In the genomic region with DNA sequence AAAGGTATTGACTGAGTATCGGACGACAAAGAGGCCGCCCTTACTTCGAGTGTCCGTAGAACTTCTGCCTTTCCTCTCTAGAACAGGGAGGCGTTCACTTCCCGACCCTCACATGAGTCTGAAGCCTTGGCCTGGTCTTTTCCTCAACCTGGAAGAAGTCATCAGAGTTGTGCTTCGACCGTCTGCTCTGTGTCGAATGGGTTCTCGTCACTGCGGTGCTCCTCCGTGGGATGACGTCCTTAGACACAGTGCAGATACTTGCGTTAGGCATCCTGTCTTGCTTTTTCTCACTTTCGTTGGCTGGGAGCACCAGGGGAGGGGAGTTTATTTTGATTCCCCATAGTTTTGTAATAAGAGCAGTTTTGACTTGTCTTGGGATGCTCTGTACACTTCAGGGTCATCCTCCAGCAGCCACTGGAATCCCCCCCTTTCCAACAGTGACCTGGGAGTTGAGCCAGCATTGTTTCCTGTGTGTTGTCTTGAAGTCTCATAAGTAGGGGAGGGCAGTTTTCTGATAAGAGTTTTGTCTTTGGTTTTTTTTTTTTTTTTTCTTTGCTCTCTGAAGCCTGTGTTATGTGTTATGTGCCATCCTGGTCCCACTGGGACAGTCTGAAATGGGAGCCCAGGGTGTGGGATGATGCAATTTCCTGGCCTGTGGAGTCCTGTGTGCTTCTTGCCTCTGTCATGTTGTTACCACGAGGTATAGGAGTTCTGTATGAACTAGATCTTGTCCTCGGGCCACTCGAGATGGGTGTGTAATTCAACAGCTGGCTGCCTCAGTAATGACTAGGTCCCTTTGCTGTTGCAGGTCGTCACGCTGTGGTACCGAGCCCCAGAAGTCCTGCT, we compare ENCODE assay signal across 17 mouse cellular contexts.
DNase-seq lines count a peak whose midpoint lies in the region; ATAC-seq and TF ChIP-seq lines count a peak whose summit lies in the region.
"Had no signal": no experiment of that assay in that cellular context is flagged by ENCODE, and none has a peak within 500 bp of the region (broad histone marks: within the 10 kb centered on the region; RNA-seq: fewer than 3 reads in every experiment).

No protein-coding gene starts in this region.

- TF ChIP-seq CTCF in lung, postnatal 0 days (IDR thresholded peaks at IDR 0.05), result no peak
- no peak for TF ChIP-seq CTCF in lung, adult 2 months (IDR thresholded peaks at IDR 0.05; ENCODE audit: insufficient read depth, low read length)
- no peak for TF ChIP-seq CTCF in E14TG2a.4 (conservative IDR thresholded peaks at IDR 0.05; ENCODE audit: low read length)
- no peak for TF ChIP-seq CTCF in forebrain, postnatal 0 days (IDR thresholded peaks at IDR 0.05; ENCODE audit: low read depth)

- H3K27ac ChIP-seq in heart, embryonic 15.5 days, result no peak overlapping the region
- no peak overlapping the region for H3K27ac ChIP-seq in lung, postnatal 0 days (ENCODE audit: low read length)
- no peak overlapping the region for H3K27ac ChIP-seq in forebrain, postnatal 0 days (ENCODE audit: low read depth, low read length)
- H3K27ac ChIP-seq: kidney, embryonic 15.5 days; midbrain, embryonic 13.5 days had no signal

- DNase-seq in heart, postnatal 4 days, result no peak
- no peak for DNase-seq in lung, postnatal 0 days (ENCODE audit: low spot score)
- no peak for DNase-seq in lung, adult 2 months
- DNase-seq in forebrain, postnatal 0 days, result no peak
- DNase-seq: adrenal gland, adult 2 months; cerebellum, adult 18-20 months; liver; lung, postnatal 36 days; right cerebral cortex, adult 18-20 months; thymus, adult 2 months had no signal

- no peaks in the 10 kb centered on the region for H3K36me3 ChIP-seq in heart, embryonic 15.5 days
- no peaks in the 10 kb centered on the region for H3K36me3 ChIP-seq in lung, postnatal 0 days (ENCODE audit: insufficient read depth, low read length)
- peaks cover 44% of the 10 kb centered on the region for H3K36me3 ChIP-seq in E14TG2a.4 (ENCODE audit: insufficient read depth, low read length)
- no peaks in the 10 kb centered on the region for H3K36me3 ChIP-seq in forebrain, postnatal 0 days (ENCODE audit: insufficient read depth)
- H3K36me3 ChIP-seq: kidney, embryonic 15.5 days; midbrain, embryonic 13.5 days had no signal

- H3K9ac ChIP-seq in heart, embryonic 15.5 days, result no peak overlapping the region
- H3K9ac ChIP-seq in lung, postnatal 0 days (replicated peaks; ENCODE audit: low read depth), result no peak overlapping the region
- no peak overlapping the region for H3K9ac ChIP-seq in forebrain, postnatal 0 days
- H3K9ac ChIP-seq: kidney, embryonic 15.5 days; midbrain, embryonic 13.5 days had no signal

- ATAC-seq in heart, embryonic 15.5 days (replicated peaks; ENCODE audit: insufficient number of reproducible peaks, insufficient read depth, low FRiP score, low read depth), result 0 out of 2 replicates have a peak, but pooled peaks have one; percentile 2
- peak; percentile 73 for ATAC-seq in lung, postnatal 0 days
- peak; percentile 45 for ATAC-seq in megakaryocyte-erythroid progenitor cell, adult 5-6 weeks (replicated peaks; ENCODE audit: low FRiP score, low TSS enrichment, poor library complexity, severe bottlenecking)
- no peak for ATAC-seq in forebrain, postnatal 0 days
- ATAC-seq: forebrain, embryonic 16.5 days; midbrain, embryonic 13.5 days had no signal

- peaks cover 7% of the 10 kb centered on the region for H3K4me1 ChIP-seq in heart, embryonic 15.5 days (replicated peaks)
- no peaks in the 10 kb centered on the region for H3K4me1 ChIP-seq in lung, postnatal 0 days (ENCODE audit: insufficient read depth, low read depth, low read length)
- H3K4me1 ChIP-seq in lung, adult 2 months (ENCODE audit: control insufficient read depth, insufficient read depth, low read length), result 0 out of 2 replicates have a peak, but pooled peaks cover 2% of the 10 kb centered on the region
- H3K4me1 ChIP-seq in E14TG2a.4 (replicated peaks; ENCODE audit: low read depth, low read length), result peaks cover 54% of the 10 kb centered on the region
- H3K4me1 ChIP-seq in forebrain, postnatal 0 days (ENCODE audit: insufficient read depth), result no peaks in the 10 kb centered on the region
- H3K4me1 ChIP-seq: midbrain, embryonic 13.5 days had no signal

- TF ChIP-seq POLR2A in lung, adult 2 months (IDR thresholded peaks at IDR 0.05; ENCODE audit: borderline replicate concordance, extremely low read depth, low read depth, low read length), result no peak

- no peaks in the 10 kb centered on the region for H3K9me3 ChIP-seq in heart, embryonic 15.5 days (replicated peaks)
- H3K9me3 ChIP-seq in lung, postnatal 0 days (ENCODE audit: low read length), result no peaks in the 10 kb centered on the region
- H3K9me3 ChIP-seq in E14TG2a.4 (ENCODE audit: low read length), result no peaks in the 10 kb centered on the region
- H3K9me3 ChIP-seq in forebrain, postnatal 0 days (ENCODE audit: low read length), result no peaks in the 10 kb centered on the region
- H3K9me3 ChIP-seq: kidney, embryonic 15.5 days; midbrain, embryonic 13.5 days had no signal

- no peak overlapping the region for H3K4me2 ChIP-seq in heart, embryonic 15.5 days
- no peak overlapping the region for H3K4me2 ChIP-seq in lung, postnatal 0 days (replicated peaks; ENCODE audit: low read depth, low read length)
- no peak overlapping the region for H3K4me2 ChIP-seq in forebrain, postnatal 0 days (ENCODE audit: low read depth)
- H3K4me2 ChIP-seq: kidney, embryonic 15.5 days; midbrain, embryonic 13.5 days had no signal

- WGBS in heart, embryonic 15.5 days, result 75% methylated on average over 22 of the region's 22 CpGs
- 76% methylated on average over 22 of the region's 22 CpGs for WGBS in lung, postnatal 0 days
- WGBS in lung, adult 2 months, result 77% methylated on average over 22 of the region's 22 CpGs
- 90% methylated on average over 22 of the region's 22 CpGs for WGBS in forebrain, postnatal 0 days

- H3K27me3 ChIP-seq in heart, embryonic 15.5 days, result no peaks in the 10 kb centered on the region
- H3K27me3 ChIP-seq in lung, postnatal 0 days (replicated peaks; ENCODE audit: insufficient read depth, low read length), result no peaks in the 10 kb centered on the region
- no peaks in the 10 kb centered on the region for H3K27me3 ChIP-seq in E14TG2a.4 (ENCODE audit: insufficient read depth, low read length)
- no peaks in the 10 kb centered on the region for H3K27me3 ChIP-seq in forebrain, postnatal 0 days (ENCODE audit: insufficient read depth, low read length)
- H3K27me3 ChIP-seq: kidney, embryonic 15.5 days; midbrain, embryonic 13.5 days had no signal

- H3K4me3 ChIP-seq in heart, embryonic 15.5 days, result no peak overlapping the region
- no peak overlapping the region for H3K4me3 ChIP-seq in lung, postnatal 0 days (ENCODE audit: low read depth, low read length)
- no peak overlapping the region for H3K4me3 ChIP-seq in lung, adult 2 months (replicated peaks; ENCODE audit: extremely low read depth, low read depth, low read length)
- peak overlapping the region; percentile 32; the same call in 1 of the 2 replicates for H3K4me3 ChIP-seq in E14TG2a.4 (replicated peaks; ENCODE audit: low read length)
- H3K4me3 ChIP-seq in forebrain, postnatal 0 days (ENCODE audit: low read depth, low read length), result no peak overlapping the region
- H3K4me3 ChIP-seq: erythroblast, embryonic 14.5 days; kidney, embryonic 15.5 days; midbrain, embryonic 13.5 days had no signal

- TF ChIP-seq EP300 in lung, postnatal 0 days (IDR thresholded peaks at IDR 0.05), result no peak
